ENCODE assay signal across 27 mouse cellular contexts in the genomic region with DNA sequence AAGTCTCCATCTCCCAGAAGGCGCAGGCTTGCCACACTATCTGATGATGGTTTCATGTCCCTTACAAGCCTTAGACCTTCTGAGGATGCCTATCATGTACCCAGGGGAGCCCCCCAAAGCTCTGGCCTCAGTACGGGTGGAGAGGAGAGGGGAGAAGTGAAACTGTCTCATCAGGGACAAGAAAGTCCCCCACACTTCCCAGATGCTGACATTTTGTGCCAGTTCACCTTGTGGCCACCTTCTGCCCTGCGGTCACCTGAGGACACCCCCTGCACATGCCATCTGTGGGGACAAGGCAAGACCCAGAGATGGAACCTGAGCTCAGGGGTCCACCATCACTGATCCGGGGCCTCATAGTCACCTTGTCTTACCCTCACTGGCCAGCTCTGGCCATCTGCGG. TPM values are rescaled to one million over a fixed set of nuclear protein-coding genes. Genes with fewer than 3 reads are reported as not detected.
DNase-seq lines count a peak whose midpoint lies in the region; TF ChIP-seq lines count a peak whose summit lies in the region.
"Had no signal": no experiment of that assay in that cellular context is flagged by ENCODE, and none has a peak within 500 bp of the region (broad histone marks: within the 10 kb centered on the region; RNA-seq: fewer than 3 reads in every experiment).

No protein-coding gene starts in this region.

- no peaks in the 10 kb centered on the region; the same call in 1 of the 2 replicates for H3K27me3 ChIP-seq in small intestine, adult 2 months (ENCODE audit: control insufficient read depth, insufficient read depth, low read length)
- H3K27me3 ChIP-seq: forebrain, embryonic 15.5 days had no signal

- no peak overlapping the region for H3K4me3 ChIP-seq in bone marrow, adult 2 months (replicated peaks; ENCODE audit: control insufficient read depth, low read depth, low read length)
- H3K4me3 ChIP-seq in small intestine, adult 2 months (ENCODE audit: low read depth, low read length), result no peak overlapping the region
- H3K4me3 ChIP-seq: embryonic facial prominence, embryonic 15.5 days; erythroblast, embryonic 14.5 days; forebrain, embryonic 10.5 days; forebrain, embryonic 15.5 days; heart, embryonic 10.5 days; hindbrain, embryonic 10.5 days had no signal

- H3K27ac ChIP-seq in bone marrow, adult 2 months (ENCODE audit: control insufficient read depth, insufficient read depth, low read depth, low read length, poor library complexity), result peak overlapping the region; percentile 19
- H3K27ac ChIP-seq in small intestine, adult 2 months (ENCODE audit: insufficient read depth, low read depth, low read length), result peak overlapping the region; percentile 30; the same call in 1 of the 2 replicates
- H3K27ac ChIP-seq: embryonic facial prominence, embryonic 15.5 days; forebrain, embryonic 10.5 days; forebrain, embryonic 15.5 days; heart, embryonic 10.5 days; hindbrain, embryonic 10.5 days; hindbrain, embryonic 14.5 days had no signal

- no peaks in the 10 kb centered on the region for H3K36me3 ChIP-seq in small intestine, adult 2 months (ENCODE audit: control insufficient read depth, insufficient read depth, low read length)
- H3K36me3 ChIP-seq: embryonic facial prominence, embryonic 15.5 days; forebrain, embryonic 10.5 days; heart, embryonic 10.5 days; hindbrain, embryonic 10.5 days had no signal

- DNase-seq in spleen, adult 18-20 months, result peak; percentile 50 to 66
- DNase-seq in spleen, adult 12 weeks (ENCODE audit: low spot score), result no peak
- DNase-seq in B cell, adult 2 months, result peak; percentile 74 to 79
- no peak for DNase-seq in adrenal gland, adult 2 months
- no peak for DNase-seq in embryo, embryonic 10.5 days (ENCODE audit: low spot score)
- DNase-seq in kidney, postnatal 36 days, result no peak
- DNase-seq: cerebellum, adult 11-12 months; cerebellum, adult 9-11 months; cerebellum, postnatal 36 days; embryo, embryonic 11 days; gastrocnemius, postnatal 10 days had no signal

- TF ChIP-seq CTCF in bone marrow, adult 2 months (IDR thresholded peaks at IDR 0.05; ENCODE audit: control insufficient read depth, insufficient read depth, low read length), result 0 out of 2 replicates have a peak, but pooled peaks have one; percentile 6
- no peak for TF ChIP-seq CTCF in small intestine, adult 2 months (IDR thresholded peaks at IDR 0.05; ENCODE audit: extremely low read depth, insufficient read length, insufficient replicate concordance, low read depth, low read length)

- WGBS in bone marrow, adult 2 months, result 63% methylated on average over 5 of the region's 5 CpGs
- WGBS in small intestine, adult 2 months, result 80% methylated on average over 5 of the region's 5 CpGs

- TF ChIP-seq POLR2A in bone marrow, adult 2 months (IDR thresholded peaks at IDR 0.05; ENCODE audit: borderline replicate concordance, control insufficient read depth, low read depth, low read length), result no peak
- TF ChIP-seq POLR2A in small intestine, adult 2 months (IDR thresholded peaks at IDR 0.05; ENCODE audit: low read depth, low read length), result no peak

- peaks cover 4% of the 10 kb centered on the region for H3K4me1 ChIP-seq in bone marrow, adult 2 months (ENCODE audit: control insufficient read depth, insufficient read depth, low read length)
- no peaks in the 10 kb centered on the region; the same call in 1 of the 2 replicates for H3K4me1 ChIP-seq in small intestine, adult 2 months (ENCODE audit: control insufficient read depth, insufficient read depth, insufficient read length, low read length)
- H3K4me1 ChIP-seq: embryonic facial prominence, embryonic 15.5 days; forebrain, embryonic 15.5 days had no signal

RNA-seq across cellular contexts. Expression of a gene that starts 23.8 kb away (rescaled TPM):
- polyA plus RNA-seq in bone marrow, adult 2 months (2011; ENCODE audit: insufficient read depth, insufficient read length, low replicate concordance, missing spikeins), result 2.7 and 3.6 TPM in 2 replicates
- polyA plus RNA-seq in small intestine, adult 2 months (2012; rRNA removed), result 18.1 and 31.1 TPM in 2 replicates
- 10 to 100 TPM; 12.8 to 13.4 TPM for total RNA-seq in adrenal gland, adult 2 months (2021)
- 28.5 and 28.6 TPM in 2 replicates for polyA plus RNA-seq in adrenal gland, adult 2 months (2012; rRNA removed)
- polyA plus RNA-seq: erythroblast, embryonic 14.5 days had no signal

RNA-seq across cellular contexts. Expression of a gene that starts 39.3 kb away (rescaled TPM):
- 1.6 and 4.6 TPM in 2 replicates for polyA plus RNA-seq in bone marrow, adult 2 months (2011; ENCODE audit: insufficient read depth, insufficient read length, low replicate concordance, missing spikeins)
- 1.7 and 2.6 TPM in 2 replicates for polyA plus RNA-seq in small intestine, adult 2 months (2012; rRNA removed)
- 10 to 100 TPM in 1 of 2 experiments, 1 to 10 TPM in 1; 4.6 to 16.1 TPM for total RNA-seq in adrenal gland, adult 2 months (2021)
- 19.0 and 19.2 TPM in 2 replicates for polyA plus RNA-seq in adrenal gland, adult 2 months (2012; rRNA removed)
- total RNA-seq: gastrocnemius, postnatal 4 days; heart, postnatal 25 days had no signal
- polyA plus RNA-seq: heart, embryonic 14.5 days had no signal

RNA-seq across cellular contexts. Expression of a gene that starts 53.9 kb away (rescaled TPM):
- not detected in 2 replicates for polyA plus RNA-seq in bone marrow, adult 2 months (2011; ENCODE audit: insufficient read depth, insufficient read length, low replicate concordance, missing spikeins)
- not detected in 2 replicates for polyA plus RNA-seq in small intestine, adult 2 months (2012; rRNA removed)
- total RNA-seq in adrenal gland, adult 2 months (2021), result 1 to 10 TPM in 1 of 2 experiments, not detected in 1; 1.6 TPM
- polyA plus RNA-seq in adrenal gland, adult 2 months (2012; rRNA removed), result not detected in 2 replicates
- total RNA-seq: gastrocnemius, postnatal 10 days; gastrocnemius, postnatal 4 days; heart, adult 18-20 months; heart, postnatal 25 days had no signal
- polyA plus RNA-seq: activated CD4-positive, CD25-positive, alpha-beta regulatory T cell, adult 4 months; embryonic facial prominence, embryonic 11.5 days; erythroblast, embryonic 14.5 days; forebrain, embryonic 10.5 days; heart, embryonic 14.5 days; intestine, embryonic 16.5 days had no signal

Comparison
In these comparisons a context has a peak if more than half of its experiments do, and no peak if none do; other contexts are left out.
1. DNase-seq: peak in spleen, adult 18-20 months (2 of 2) and B cell, adult 2 months (2 of 2); none in spleen, adult 12 weeks (single experiment), adrenal gland, adult 2 months (single experiment), embryo, embryonic 10.5 days (single experiment) and kidney, postnatal 36 days (0 of 2).